Mouse (Mus musculus): Measurements from ENCODE around the gene Mad1l1. TPM values are rescaled to one million over a fixed set of nuclear protein-coding genes. Genes with fewer than 3 reads are reported as not detected.
A peak's percentile ranks its signal among the peaks of the same experiment; 100 is the strongest.

The Mad1l1 gene
- polyA plus RNA-seq, 1 experiment from 2014 or later, result 44.8 TPM

DNA sequence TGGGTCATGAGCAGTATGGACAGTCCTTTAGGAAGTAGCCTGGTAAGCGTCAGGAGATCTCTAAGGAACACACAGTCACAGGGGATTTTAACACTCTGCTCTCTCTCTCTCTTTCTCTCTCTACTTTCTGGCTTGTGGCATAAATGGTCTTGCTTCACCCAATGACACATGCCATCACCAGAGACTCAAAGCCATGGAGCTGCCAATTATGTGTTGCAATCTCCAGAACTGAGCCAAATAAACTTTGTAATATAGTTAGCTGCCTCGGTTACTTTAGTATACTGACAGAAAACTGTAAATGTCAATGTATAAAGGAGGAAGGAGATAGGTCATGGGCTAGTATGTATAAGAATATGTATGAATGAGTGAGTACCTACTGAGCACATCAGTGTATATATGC is 115.4 kb downstream of the Mad1l1 start:
- Histone ChIP-seq H3K9me3 (replicated peaks) (no peaks in the 10 kb centered on the region), H3K9ac (no peak overlapping the region), H3K36me3 (no peaks in the 10 kb centered on the region), H3K4me1 (peaks cover 10% of the 10 kb centered on the region; the same call in 1 of the 2 replicates), H3K27me3 (no peaks in the 10 kb centered on the region), H3K4me3 (no peak overlapping the region), H3K4me2 (replicated peaks) (no peak overlapping the region), H3K27ac (no peak overlapping the region)
- 94% methylated on average over 2 of the region's 2 CpGs for WGBS
- ATAC-seq (ENCODE audit: low FRiP score), result no peak

DNA sequence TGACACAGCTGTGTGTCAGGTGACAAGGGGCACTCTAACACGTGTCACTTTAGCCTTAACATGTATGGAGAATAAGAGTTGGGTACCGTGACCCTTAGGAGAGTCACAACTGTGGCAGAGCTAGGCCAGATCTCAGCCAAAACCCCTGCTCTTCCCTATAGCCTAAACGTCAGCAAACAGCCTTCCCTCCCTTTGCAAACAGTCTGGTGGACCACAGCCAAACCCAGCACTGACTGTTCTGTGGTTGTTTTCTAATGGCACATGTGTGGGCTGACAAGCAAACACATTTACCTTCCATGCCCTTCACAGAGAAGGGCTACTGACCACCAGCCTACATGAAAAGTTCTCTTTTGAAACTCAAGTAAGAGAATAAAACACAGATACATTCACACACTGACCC is 116.9 kb downstream of the Mad1l1 start:
- Histone ChIP-seq H3K36me3 (no peaks in the 10 kb centered on the region), H3K9me3 (replicated peaks) (no peaks in the 10 kb centered on the region), H3K27me3 (no peaks in the 10 kb centered on the region), H3K27ac (no peak overlapping the region), H3K4me1 (peaks cover 10% of the 10 kb centered on the region; the same call in 1 of the 2 replicates), H3K4me3 (no peak overlapping the region), H3K4me2 (replicated peaks) (no peak overlapping the region), H3K9ac (no peak overlapping the region)
- no peak for ATAC-seq (ENCODE audit: low FRiP score)
- WGBS, result 84% methylated on average over 3 of the region's 3 CpGs

DNA sequence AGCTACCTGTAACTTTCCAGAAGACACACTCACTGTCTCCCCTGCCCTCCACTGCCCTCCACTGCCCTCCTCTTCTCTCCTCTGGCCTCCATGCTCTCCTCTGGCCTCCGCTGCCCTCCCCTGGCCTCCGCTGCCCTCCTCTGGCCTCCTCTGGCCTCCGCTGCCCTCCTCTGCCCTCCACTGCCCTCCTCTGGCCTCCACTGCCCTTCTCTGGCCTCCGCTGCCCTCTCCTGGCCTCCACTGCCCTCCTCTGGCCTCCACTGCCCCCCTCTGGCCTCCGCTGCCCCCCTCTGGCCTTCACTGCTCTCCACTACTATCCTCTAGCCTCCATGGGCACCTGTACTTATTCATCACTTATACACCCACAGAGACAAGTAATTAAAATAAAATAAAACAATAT is 117.3 kb downstream of the Mad1l1 start:
- Histone ChIP-seq H3K4me2 (replicated peaks) (no peak overlapping the region), H3K27ac (no peak overlapping the region), H3K4me3 (no peak overlapping the region), H3K36me3 (no peaks in the 10 kb centered on the region), H3K4me1 (peaks cover 9% of the 10 kb centered on the region; the same call in 1 of the 2 replicates), H3K27me3 (no peaks in the 10 kb centered on the region), H3K9me3 (replicated peaks) (no peaks in the 10 kb centered on the region), H3K9ac (no peak overlapping the region)
- 82% methylated on average over 4 of the region's 5 CpGs for WGBS
- ATAC-seq (ENCODE audit: low FRiP score), result no peak

DNA sequence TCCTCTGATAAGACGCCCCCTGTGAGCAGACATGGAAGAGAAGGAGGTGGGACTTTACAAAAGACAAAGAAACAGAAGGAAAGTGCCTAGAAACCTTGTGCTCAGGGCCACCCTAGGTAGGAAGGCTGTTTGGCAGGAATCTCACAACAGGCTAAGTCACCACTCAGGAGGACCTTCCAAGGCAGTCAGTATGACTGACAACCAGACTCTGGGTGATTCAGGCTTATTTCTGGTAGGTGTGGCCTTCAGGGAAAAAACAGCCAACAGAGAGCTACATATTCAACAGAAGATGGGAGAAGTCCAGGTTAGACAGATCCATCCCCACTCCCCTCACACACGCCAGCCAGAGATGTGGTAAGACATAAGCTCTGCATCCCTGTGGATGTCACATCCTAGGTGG is 118.9 kb downstream of the Mad1l1 start:
- Histone ChIP-seq H3K4me2 (replicated peaks) (no peak overlapping the region), H3K9me3 (replicated peaks) (no peaks in the 10 kb centered on the region), H3K27ac (no peak overlapping the region), H3K27me3 (no peaks in the 10 kb centered on the region), H3K4me1 (no peaks in the 10 kb centered on the region), H3K36me3 (no peaks in the 10 kb centered on the region), H3K9ac (no peak overlapping the region), H3K4me3 (no peak overlapping the region)
- WGBS, result 87% methylated on average over 2 of the region's 2 CpGs
- no peak for ATAC-seq (ENCODE audit: low FRiP score)

DNA sequence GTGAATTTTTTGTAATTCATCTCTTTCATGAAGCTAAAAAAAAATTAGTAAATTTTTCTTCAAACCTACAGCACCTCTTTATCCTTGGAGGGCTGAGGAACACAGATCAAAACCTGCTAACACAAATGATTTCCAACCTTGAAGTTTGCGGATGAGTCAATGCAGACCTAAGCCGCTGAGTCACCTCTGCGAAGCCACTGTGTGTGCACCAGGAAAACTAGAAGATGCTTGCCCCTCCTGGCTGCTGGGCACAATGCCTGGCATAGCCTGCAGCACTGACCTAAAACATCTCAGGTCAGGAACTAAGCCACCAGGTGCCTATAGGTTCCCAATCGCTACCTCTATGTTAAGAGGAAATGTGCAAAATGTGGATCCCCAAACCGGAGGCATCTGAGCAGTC is 119.8 kb downstream of the Mad1l1 start:
- WGBS, result 97% methylated on average over 5 of the region's 5 CpGs
- no peak for ATAC-seq (ENCODE audit: low FRiP score)

DNA sequence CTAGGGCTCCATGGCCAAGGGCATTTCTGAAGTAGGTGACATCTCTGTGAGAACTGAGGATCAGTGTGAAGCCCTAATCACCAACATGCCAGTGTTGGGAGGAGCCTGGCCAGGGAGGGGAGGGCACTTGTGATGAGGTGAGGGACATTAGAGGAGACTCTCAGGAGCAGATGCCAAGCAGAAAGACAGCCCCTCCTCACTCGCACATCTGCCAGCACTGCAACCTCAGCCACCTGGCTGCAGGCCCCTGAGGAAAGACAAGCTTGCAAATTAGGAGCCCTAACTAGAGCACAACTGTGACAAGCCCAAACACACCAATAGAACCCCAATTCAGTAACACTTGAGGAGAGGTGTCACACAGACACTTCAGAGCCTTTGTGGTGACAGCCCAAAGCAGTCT is 120.2 kb downstream of the Mad1l1 start:
- no peak overlapping the region for H3K9ac ChIP-seq
- no peak overlapping the region for H3K27ac ChIP-seq
- no peaks in the 10 kb centered on the region for H3K27me3 ChIP-seq
- 100% methylated on average over 1 of the region's 1 CpGs for WGBS
- H3K4me3 ChIP-seq, result no peak overlapping the region
- H3K9me3 ChIP-seq (replicated peaks), result no peaks in the 10 kb centered on the region
- H3K36me3 ChIP-seq, result no peaks in the 10 kb centered on the region
- no peaks in the 10 kb centered on the region for H3K4me1 ChIP-seq
- H3K4me2 ChIP-seq (replicated peaks), result no peak overlapping the region
- ATAC-seq (ENCODE audit: low FRiP score), result no peak

More for the DNA sequence above, 119.8 kb downstream of the Mad1l1 start:
- no peaks in the 10 kb centered on the region for H3K4me1 ChIP-seq
- no peak overlapping the region for H3K9ac ChIP-seq
- H3K4me2 ChIP-seq (replicated peaks), result no peak overlapping the region
- H3K27me3 ChIP-seq, result no peaks in the 10 kb centered on the region
- no peak overlapping the region for H3K4me3 ChIP-seq
- H3K36me3 ChIP-seq, result no peaks in the 10 kb centered on the region
- no peak overlapping the region for H3K27ac ChIP-seq
- H3K9me3 ChIP-seq (replicated peaks), result no peaks in the 10 kb centered on the region

DNA sequence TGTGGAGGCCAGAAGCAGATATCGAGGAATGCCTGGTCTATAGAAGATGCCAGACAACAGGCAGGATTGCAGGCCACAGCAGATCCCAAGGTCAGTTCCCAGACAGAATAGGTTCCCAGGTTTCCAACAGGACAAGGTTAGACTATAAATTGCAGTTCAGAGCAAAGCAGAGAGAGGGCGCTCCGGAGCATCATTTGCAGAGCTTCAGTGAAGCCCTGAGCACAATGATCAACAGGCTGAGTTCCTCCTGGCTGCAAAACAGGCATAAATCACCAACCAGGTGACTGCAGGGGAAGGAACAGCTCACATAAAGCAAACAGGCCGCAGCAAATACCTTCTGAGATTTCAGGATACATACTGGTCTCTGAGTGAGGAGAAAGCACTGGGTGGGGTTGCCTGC is 123.6 kb downstream of the Mad1l1 start:
- Histone ChIP-seq H3K9me3 (replicated peaks) (no peaks in the 10 kb centered on the region), H3K4me3 (no peak overlapping the region), H3K36me3 (no peaks in the 10 kb centered on the region), H3K4me1 (peaks cover 20% of the 10 kb centered on the region), H3K27ac (no peak overlapping the region), H3K4me2 (replicated peaks) (no peak overlapping the region), H3K9ac (no peak overlapping the region), H3K27me3 (no peaks in the 10 kb centered on the region)
- ATAC-seq (ENCODE audit: low FRiP score), result no peak
- WGBS, result 34% methylated on average over 4 of the region's 4 CpGs

DNA sequence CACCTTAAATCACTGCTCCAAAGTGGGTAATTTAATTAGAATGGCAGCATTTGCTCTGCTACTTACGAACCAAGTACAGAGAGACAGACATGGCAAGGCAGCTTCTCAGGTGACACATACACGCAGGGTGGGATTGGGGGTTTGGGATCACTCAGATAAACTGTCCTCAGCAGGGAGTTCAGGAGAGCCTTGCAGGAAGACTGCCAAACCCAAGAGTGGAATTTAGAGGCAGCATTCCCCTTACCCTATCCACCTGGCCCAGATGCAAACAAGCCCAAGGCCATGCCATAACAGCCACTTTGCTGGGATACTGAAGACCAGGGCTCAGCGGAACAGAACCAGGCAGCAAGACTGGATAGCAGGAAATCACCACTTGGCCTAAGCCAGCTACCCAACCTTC is 124.9 kb downstream of the Mad1l1 start:
- Histone ChIP-seq H3K27ac (no peak overlapping the region), H3K4me1 (peaks cover 20% of the 10 kb centered on the region), H3K36me3 (0 out of 2 replicates have a peak, but pooled peaks cover 4% of the 10 kb centered on the region), H3K27me3 (no peaks in the 10 kb centered on the region), H3K9me3 (replicated peaks) (no peaks in the 10 kb centered on the region), H3K4me3 (no peak overlapping the region), H3K9ac (no peak overlapping the region), H3K4me2 (replicated peaks) (no peak overlapping the region)
- no peak for ATAC-seq (ENCODE audit: low FRiP score)
- 90% methylated on average over 3 of the region's 3 CpGs for WGBS

DNA sequence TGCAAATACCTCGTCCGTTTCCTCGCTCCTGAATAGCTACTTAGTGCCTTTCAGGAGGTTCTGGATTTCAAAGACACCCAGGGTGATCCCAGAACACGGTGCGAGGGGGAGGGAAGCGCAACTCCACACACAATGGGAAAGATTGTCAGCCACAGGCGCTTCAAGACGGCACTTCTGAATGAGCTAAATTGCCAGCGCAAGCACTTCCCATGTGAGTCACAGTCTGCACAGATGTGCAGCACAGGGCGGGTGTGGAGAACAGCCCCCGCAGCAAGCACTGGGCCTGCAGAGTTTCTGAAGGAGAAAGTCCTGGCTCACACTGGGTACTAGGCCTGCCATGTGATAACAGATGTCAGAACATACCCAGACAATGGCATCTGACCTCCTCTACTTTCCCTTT is 127.2 kb downstream of the Mad1l1 start:
- Histone ChIP-seq H3K27me3 (no peaks in the 10 kb centered on the region), H3K4me2 (replicated peaks) (no peak overlapping the region), H3K4me1 (peaks cover 20% of the 10 kb centered on the region), H3K27ac (no peak overlapping the region), H3K4me3 (no peak overlapping the region), H3K36me3 (0 out of 2 replicates have a peak, but pooled peaks cover 4% of the 10 kb centered on the region), H3K9ac (no peak overlapping the region), H3K9me3 (replicated peaks) (no peaks in the 10 kb centered on the region)
- no peak for ATAC-seq (ENCODE audit: low FRiP score)
- 48% methylated on average over 11 of the region's 11 CpGs for WGBS

DNA sequence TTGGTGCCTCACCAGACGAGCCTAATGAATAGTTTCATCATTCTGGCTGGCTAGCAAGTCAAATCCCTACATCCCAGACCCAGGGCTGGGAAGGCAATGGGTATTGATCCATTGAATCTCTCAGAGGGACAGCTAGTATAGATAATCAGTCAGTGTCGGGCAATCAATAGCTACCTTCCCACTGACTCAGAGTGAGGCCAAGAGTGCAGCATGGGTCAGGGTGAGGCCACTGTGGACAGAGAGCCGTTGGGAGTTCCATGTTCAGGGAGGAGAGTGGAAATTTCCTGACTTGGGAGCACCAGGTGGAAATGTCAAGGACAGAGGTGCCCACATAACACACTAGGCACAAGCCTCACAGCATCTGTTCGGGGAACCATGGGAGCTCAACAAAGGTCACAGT is 129.8 kb downstream of the Mad1l1 start:
- H3K27ac ChIP-seq, result 0 out of 2 replicates have a peak overlapping the region, but pooled peaks have one; percentile 23
- peaks cover 20% of the 10 kb centered on the region for H3K4me1 ChIP-seq
- ATAC-seq (ENCODE audit: low FRiP score), result no peak
- H3K27me3 ChIP-seq, result no peaks in the 10 kb centered on the region
- H3K36me3 ChIP-seq, result 0 out of 2 replicates have a peak, but pooled peaks cover 4% of the 10 kb centered on the region
- H3K4me3 ChIP-seq, result no peak overlapping the region
- H3K9ac ChIP-seq, result no peak overlapping the region
- H3K4me2 ChIP-seq (replicated peaks), result no peak overlapping the region
- no peaks in the 10 kb centered on the region for H3K9me3 ChIP-seq (replicated peaks)
- 60% methylated on average over 4 of the region's 4 CpGs for WGBS

DNA sequence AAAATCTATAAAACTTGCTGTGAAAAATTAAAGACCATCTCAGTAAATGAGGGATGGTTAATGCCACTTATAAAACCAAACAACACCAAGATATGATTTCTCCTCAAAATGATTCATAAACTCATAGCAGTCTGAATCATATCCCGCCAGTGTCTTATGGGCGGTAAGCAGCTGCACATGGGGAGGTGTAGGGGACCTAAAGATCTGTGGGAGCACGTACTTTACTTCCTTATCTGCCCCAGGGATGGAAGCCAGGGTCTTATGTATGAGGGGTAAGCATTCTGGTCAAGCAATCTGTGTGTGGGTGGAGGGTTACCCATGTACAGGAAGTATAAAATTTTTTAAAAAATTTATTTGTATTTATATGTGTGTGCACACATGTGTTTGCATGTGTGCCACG is 135.0 kb downstream of the Mad1l1 start:
- Histone ChIP-seq H3K9ac (no peak overlapping the region), H3K27ac (no peak overlapping the region), H3K4me2 (replicated peaks) (no peak overlapping the region), H3K4me3 (no peak overlapping the region), H3K36me3 (no peaks in the 10 kb centered on the region), H3K27me3 (no peaks in the 10 kb centered on the region), H3K4me1 (no peaks in the 10 kb centered on the region), H3K9me3 (replicated peaks) (no peaks in the 10 kb centered on the region)
- no peak for ATAC-seq (ENCODE audit: low FRiP score)
- WGBS, result 87% methylated on average over 4 of the region's 4 CpGs

DNA sequence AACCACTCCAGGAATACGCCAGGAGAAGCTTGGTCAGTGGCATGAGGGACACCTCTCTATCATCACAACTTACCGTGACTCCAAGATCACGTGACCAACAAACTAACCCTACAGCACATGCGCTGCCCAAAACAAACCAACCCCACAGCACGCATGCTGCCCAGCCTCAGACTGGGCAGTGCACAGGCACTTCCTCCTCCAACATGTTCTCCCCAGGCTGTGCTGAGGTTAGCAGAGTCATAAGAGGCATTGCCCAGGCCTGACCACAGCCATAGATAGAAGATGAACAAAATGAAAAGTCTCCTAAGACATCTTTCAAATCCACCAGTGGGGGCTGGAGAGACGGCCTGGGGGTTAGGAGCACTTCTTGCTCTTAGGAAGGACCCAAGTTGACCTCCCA is 135.6 kb downstream of the Mad1l1 start:
- H3K4me1 ChIP-seq, result no peaks in the 10 kb centered on the region
- no peaks in the 10 kb centered on the region for H3K9me3 ChIP-seq (replicated peaks)
- H3K27me3 ChIP-seq, result no peaks in the 10 kb centered on the region
- no peak overlapping the region for H3K4me3 ChIP-seq
- no peak overlapping the region for H3K4me2 ChIP-seq (replicated peaks)
- no peak overlapping the region for H3K27ac ChIP-seq
- H3K9ac ChIP-seq, result no peak overlapping the region
- no peaks in the 10 kb centered on the region for H3K36me3 ChIP-seq
- no peak for ATAC-seq (ENCODE audit: low FRiP score)
- 94% methylated on average over 6 of the region's 6 CpGs for WGBS

DNA sequence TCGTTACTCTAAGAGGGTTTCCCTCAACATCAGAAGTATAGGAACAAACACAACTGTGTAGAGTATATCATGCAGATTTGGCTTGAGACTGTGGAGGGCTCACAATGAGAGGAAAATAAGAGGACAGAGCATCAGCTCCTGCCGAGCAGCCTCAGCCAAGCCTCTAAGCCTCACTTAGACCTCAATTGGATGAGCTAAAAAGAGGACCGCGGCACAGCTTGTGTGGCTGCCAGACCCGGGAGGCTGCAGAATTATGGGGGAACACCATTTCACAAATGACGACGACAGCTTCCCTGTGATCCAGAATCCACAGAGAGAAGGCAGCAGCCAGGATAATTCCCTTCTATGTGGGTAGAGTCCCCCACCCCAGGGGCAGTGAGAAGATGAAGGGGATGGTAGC is 138.0 kb downstream of the Mad1l1 start:
- Histone ChIP-seq H3K9ac (no peak overlapping the region), H3K4me2 (replicated peaks) (no peak overlapping the region), H3K36me3 (no peaks in the 10 kb centered on the region), H3K4me1 (peaks cover under 1% of the 10 kb centered on the region), H3K27me3 (no peaks in the 10 kb centered on the region), H3K9me3 (replicated peaks) (no peaks in the 10 kb centered on the region), H3K27ac (no peak overlapping the region), H3K4me3 (no peak overlapping the region)
- 83% methylated on average over 7 of the region's 7 CpGs for WGBS
- no peak for ATAC-seq (ENCODE audit: low FRiP score)

All from hindbrain, embryonic 12.5 days (tissue).